In genomic region chr12:98900881-98901801, GRCm38 (mm10) we compare ENCODE assay signal across 8 mouse cellular contexts. TPM values are rescaled to one million over a fixed set of nuclear protein-coding genes. Genes with fewer than 3 reads are reported as not detected.
DNase-seq lines count a peak whose midpoint lies in the region; ATAC-seq and TF ChIP-seq lines count a peak whose summit lies in the region.

TSS of gene Eml5 (minus strand) at chr12:98901484.

- no peaks in the 10 kb centered on the region for H3K9me3 ChIP-seq in heart, embryonic 11.5 days (replicated peaks; ENCODE audit: control insufficient read depth, low read length)
- H3K9me3 ChIP-seq in kidney, embryonic 16.5 days (ENCODE audit: low read length) = no peaks in the 10 kb centered on the region
- no peaks in the 10 kb centered on the region for H3K9me3 ChIP-seq in liver, embryonic 11.5 days (ENCODE audit: control insufficient read depth, low read length)

- H3K36me3 ChIP-seq in heart, embryonic 11.5 days (ENCODE audit: control insufficient read depth, insufficient read depth, low read length) = no peaks in the 10 kb centered on the region
- H3K36me3 ChIP-seq in kidney, embryonic 16.5 days (ENCODE audit: insufficient read depth, low read length) = no peaks in the 10 kb centered on the region
- no peaks in the 10 kb centered on the region for H3K36me3 ChIP-seq in liver, embryonic 11.5 days (ENCODE audit: control insufficient read depth, insufficient read depth, low read length)
- no peaks in the 10 kb centered on the region for H3K36me3 ChIP-seq in splenic B cell, adult 2 months (ENCODE audit: control insufficient read depth, insufficient read depth, low read length, poor library complexity, severe bottlenecking)

- H3K9ac ChIP-seq in heart, embryonic 11.5 days (ENCODE audit: low read depth, low read length) = peak within 1 kb of the TSS; percentile 75
- H3K9ac ChIP-seq in kidney, embryonic 16.5 days (replicated peaks; ENCODE audit: low read length) = peak within 1 kb of the TSS; percentile 65
- peak within 1 kb of the TSS; percentile 68 for H3K9ac ChIP-seq in liver, embryonic 11.5 days (ENCODE audit: low read depth, low read length)

- peaks cover 5% of the 10 kb centered on the region; the same call in 1 of the 2 replicates for H3K27me3 ChIP-seq in heart, embryonic 11.5 days (ENCODE audit: control insufficient read depth, insufficient read depth, low read length)
- peaks cover 15% of the 10 kb centered on the region for H3K27me3 ChIP-seq in kidney, embryonic 16.5 days (ENCODE audit: insufficient read depth, low read length)
- peaks cover 11% of the 10 kb centered on the region for H3K27me3 ChIP-seq in liver, embryonic 11.5 days (replicated peaks; ENCODE audit: control insufficient read depth, insufficient read depth, low read length)
- no peaks in the 10 kb centered on the region; the same call in 1 of the 2 replicates for H3K27me3 ChIP-seq in splenic B cell, adult 2 months (ENCODE audit: control insufficient read depth, insufficient read depth, low read length, poor library complexity, severe bottlenecking)

- WGBS in heart, embryonic 11.5 days (ENCODE audit: insufficient replicate concordance) = under 1% methylated on average over 80 of the region's 101 CpGs
- WGBS in kidney, embryonic 16.5 days = under 1% methylated on average over 87 of the region's 101 CpGs
- under 1% methylated on average over 101 of the region's 101 CpGs for WGBS in liver, embryonic 11.5 days

- no peak within 1 kb of the TSS for H3K27ac ChIP-seq in embryonic fibroblast, embryonic 13.5 days (ENCODE audit: insufficient read depth, low read length)
- no peak within 1 kb of the TSS for H3K27ac ChIP-seq in heart, embryonic 11.5 days (ENCODE audit: low read depth, low read length)
- 0 out of 2 replicates have a peak within 1 kb of the TSS, but pooled peaks have one; percentile 14 for H3K27ac ChIP-seq in kidney, embryonic 16.5 days (ENCODE audit: low read length)
- H3K27ac ChIP-seq in liver, embryonic 11.5 days (ENCODE audit: low read depth, low read length) = no peak within 1 kb of the TSS

- H3K4me2 ChIP-seq in heart, embryonic 11.5 days = peak within 1 kb of the TSS; percentile 88
- H3K4me2 ChIP-seq in kidney, embryonic 16.5 days (replicated peaks; ENCODE audit: low read depth, low read length) = peak within 1 kb of the TSS; percentile 96
- peak within 1 kb of the TSS; percentile 97 for H3K4me2 ChIP-seq in liver, embryonic 11.5 days

- DNase-seq in CD4-positive helper T cell, adult 2 months (ENCODE audit: low read depth, low spot score) = peak; percentile 89
- DNase-seq in brain, adult 2 months (ENCODE audit: low read depth, low spot score) = peak; percentile 92
- DNase-seq in liver, embryonic 11.5 days (ENCODE audit: low spot score) = peak; percentile 87
- peak; percentile 91 for DNase-seq in naive thymus-derived CD4-positive, alpha-beta T cell, adult 2 months (ENCODE audit: low read depth)
- peak; percentile 87 for DNase-seq in splenic B cell, adult 2 months (ENCODE audit: low read depth, low spot score)

- ATAC-seq in heart, embryonic 11.5 days (replicated peaks; ENCODE audit: insufficient number of reproducible peaks, low FRiP score, low TSS enrichment) = peak; percentile 93
- ATAC-seq in kidney, embryonic 16.5 days (ENCODE audit: low FRiP score, low TSS enrichment) = peak; percentile 96
- ATAC-seq in liver, embryonic 11.5 days (replicated peaks; ENCODE audit: low FRiP score) = peak; percentile 93

- H3K4me3 ChIP-seq in embryonic fibroblast, embryonic 13.5 days (ENCODE audit: insufficient read depth, low read length) = peak within 1 kb of the TSS; percentile 47
- H3K4me3 ChIP-seq in heart, embryonic 11.5 days (ENCODE audit: low read depth, low read length) = peak within 1 kb of the TSS; percentile 76
- peak within 1 kb of the TSS; percentile 73 for H3K4me3 ChIP-seq in kidney, embryonic 16.5 days (ENCODE audit: low read length)
- peak within 1 kb of the TSS; percentile 73 for H3K4me3 ChIP-seq in liver, embryonic 11.5 days (ENCODE audit: low read depth, low read length)

- no peak for TF ChIP-seq CTCF in embryonic fibroblast, embryonic 13.5 days (IDR thresholded peaks at IDR 0.05; ENCODE audit: borderline replicate concordance, insufficient read depth, low read length)

- no peaks in the 10 kb centered on the region for H3K4me1 ChIP-seq in embryonic fibroblast, embryonic 13.5 days (ENCODE audit: control insufficient read depth, insufficient read depth, low read length)
- no peaks in the 10 kb centered on the region; the same call in 1 of the 2 replicates for H3K4me1 ChIP-seq in heart, embryonic 11.5 days (ENCODE audit: control insufficient read depth, insufficient read depth, low read length)
- H3K4me1 ChIP-seq in kidney, embryonic 16.5 days (ENCODE audit: insufficient read depth, low read length) = peaks cover 5% of the 10 kb centered on the region; the same call in 1 of the 2 replicates
- H3K4me1 ChIP-seq in liver, embryonic 11.5 days (replicated peaks; ENCODE audit: control insufficient read depth, insufficient read depth, low read length) = no peaks in the 10 kb centered on the region; the same call in 1 of the 2 replicates

- TF ChIP-seq POLR2A in embryonic fibroblast, embryonic 13.5 days (IDR thresholded peaks at IDR 0.05; ENCODE audit: low read depth, low read length) = no peak

RNA-seq across cellular contexts. Expression of gene Eml5, which starts in this region (rescaled TPM):
- polyA plus RNA-seq in embryonic fibroblast, embryonic 13.5 days (2011; ENCODE audit: insufficient read length, low read depth, missing spikeins) = 4.6 and 5.8 TPM in 2 replicates
- polyA plus RNA-seq in heart, embryonic 11.5 days (2014; fragmentation: Nextera tagmentation; extraction: Ambion mirVana) = 3.9 and 4.7 TPM in 2 replicates
- 3.4 and 5.0 TPM in 2 replicates for polyA plus RNA-seq in kidney, embryonic 16.5 days (2015; fragmentation: Nextera tagmentation; extraction: Ambion mirVana)
- polyA plus RNA-seq in liver, embryonic 11.5 days (2014; fragmentation: Nextera tagmentation; extraction: Ambion mirVana) = 1.7 and 2.7 TPM in 2 replicates
